Mouse (Mus musculus): ENCODE measurements around the gene Hist1h2bg. TPM values are rescaled to one million over a fixed set of nuclear protein-coding genes. Genes with fewer than 3 reads are reported as not detected.
"Not testable (repeated sequence)": the region's sequence is repeated elsewhere in the genome, so short reads cannot be mapped to it uniquely, and the experiment has no call there.

Gene Hist1h2bg
- polyA plus RNA-seq (2012), result 21.9 and 32.9 TPM in 2 replicates

- no peak for TF ChIP-seq GATA1 (IDR thresholded peaks at IDR 0.05; ENCODE audit: low read length)
Measured at GRCm38 (mm10) chr13:23571022-23571503, at the start of gene Hist1h2bg, which contains the start of gene Hist1h2ae. Gene Hist1h2bg (plus strand): TSS chr13:23571396. Gene Hist1h2ae (minus strand): TSS chr13:23571220.

GRCm38 (mm10) chr13:23521703-23522102 lies 49.5 kb upstream of the Hist1h2bg start:
- TF ChIP-seq GATA1 (IDR thresholded peaks at IDR 0.05; ENCODE audit: low read length), result no peak

GRCm38 (mm10) chr13:23523976-23524375 lies 47.2 kb upstream of the Hist1h2bg start:
- TF ChIP-seq GATA1 (IDR thresholded peaks at IDR 0.05; ENCODE audit: low read length), result no peak

- no peak for TF ChIP-seq GATA1 (IDR thresholded peaks at IDR 0.05; ENCODE audit: low read length)
Measured at GRCm38 (mm10) chr13:23524654-23525053, 46.5 kb upstream of the Hist1h2bg start.

- no peak for TF ChIP-seq GATA1 (IDR thresholded peaks at IDR 0.05; ENCODE audit: low read length)
Measured at GRCm38 (mm10) chr13:23525901-23526300, 45.3 kb upstream of the Hist1h2bg start.

GRCm38 (mm10) chr13:23526312-23526711 lies 44.9 kb upstream of the Hist1h2bg start:
- TF ChIP-seq GATA1 (IDR thresholded peaks at IDR 0.05; ENCODE audit: low read length), result no peak

- TF ChIP-seq GATA1 (IDR thresholded peaks at IDR 0.05; ENCODE audit: low read length), result no peak
Measured at GRCm38 (mm10) chr13:23529005-23529404, 42.2 kb upstream of the Hist1h2bg start.

GRCm38 (mm10) chr13:23529480-23530165 lies 41.6 kb upstream of the Hist1h2bg start:
- no peak for TF ChIP-seq GATA1 (IDR thresholded peaks at IDR 0.05; ENCODE audit: low read length)

- TF ChIP-seq GATA1 (IDR thresholded peaks at IDR 0.05; ENCODE audit: low read length), result no peak
Measured at GRCm38 (mm10) chr13:23530181-23530900, 40.9 kb upstream of the Hist1h2bg start.

GRCm38 (mm10) chr13:23530901-23531875 lies 40.0 kb upstream of the Hist1h2bg start, which contains the start of gene Hist1h4h:
Gene Hist1h4h (plus strand): TSS chr13:23531050.
- no peak for TF ChIP-seq GATA1 (IDR thresholded peaks at IDR 0.05; ENCODE audit: low read length)

- no peak for TF ChIP-seq GATA1 (IDR thresholded peaks at IDR 0.05; ENCODE audit: low read length)
Measured at GRCm38 (mm10) chr13:23532262-23533075, 38.7 kb upstream of the Hist1h2bg start.

GRCm38 (mm10) chr13:23533560-23534367 lies 37.4 kb upstream of the Hist1h2bg start, which contains the start of gene Hist1h2af:
Gene Hist1h2af (plus strand): TSS chr13:23533906.
- TF ChIP-seq GATA1 (IDR thresholded peaks at IDR 0.05; ENCODE audit: low read length), result not testable (repeated sequence)

GRCm38 (mm10) chr13:23534368-23535131 lies 36.6 kb upstream of the Hist1h2bg start:
- no peak for TF ChIP-seq GATA1 (IDR thresholded peaks at IDR 0.05; ENCODE audit: low read length)
